Mouse (Mus musculus): ENCODE results near the gene Plppr5.

Gene Plppr5

DNA sequence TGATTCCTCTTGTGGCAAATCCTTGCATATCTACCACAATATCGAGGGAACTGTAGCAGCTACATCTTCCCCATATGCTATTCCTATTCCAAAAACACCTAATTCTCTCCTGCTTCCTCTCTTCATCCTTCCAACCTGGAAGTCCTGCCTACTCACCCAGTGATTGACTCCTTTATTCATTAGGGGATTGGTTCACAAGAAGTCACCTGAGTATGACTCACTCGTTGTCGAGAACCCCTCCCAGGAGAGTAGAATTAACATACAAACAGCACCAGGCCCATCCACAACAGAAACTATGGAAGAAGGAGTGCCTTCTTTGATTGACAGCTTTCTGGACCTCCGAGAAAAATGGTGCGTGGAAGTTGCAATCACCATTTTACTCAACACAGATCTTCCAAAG is 121.7 kb downstream of the Plppr5 start:
- DNase-seq (ENCODE audit: low read depth) = no peak

DNA sequence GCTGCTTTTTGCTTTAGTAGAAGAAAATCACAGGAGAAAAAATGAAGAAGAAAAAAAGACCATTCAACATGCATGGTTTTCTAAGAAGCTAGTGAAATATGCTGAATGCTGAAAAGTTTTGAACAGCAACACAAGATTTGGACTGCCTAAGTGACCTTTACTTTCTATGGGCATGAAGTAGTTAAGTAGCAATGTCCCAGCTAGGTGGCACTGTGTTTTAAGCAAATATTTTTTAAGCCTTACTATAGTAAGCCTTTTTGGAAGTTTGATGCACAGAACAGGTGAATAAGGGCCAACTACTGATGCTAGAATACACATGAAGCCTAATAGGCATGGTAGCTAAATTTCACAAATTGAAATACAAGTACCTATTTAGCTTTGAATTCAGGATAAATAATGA is 134.2 kb downstream of the Plppr5 start:
- DNase-seq (ENCODE audit: low read depth) = peak; percentile 2

DNA sequence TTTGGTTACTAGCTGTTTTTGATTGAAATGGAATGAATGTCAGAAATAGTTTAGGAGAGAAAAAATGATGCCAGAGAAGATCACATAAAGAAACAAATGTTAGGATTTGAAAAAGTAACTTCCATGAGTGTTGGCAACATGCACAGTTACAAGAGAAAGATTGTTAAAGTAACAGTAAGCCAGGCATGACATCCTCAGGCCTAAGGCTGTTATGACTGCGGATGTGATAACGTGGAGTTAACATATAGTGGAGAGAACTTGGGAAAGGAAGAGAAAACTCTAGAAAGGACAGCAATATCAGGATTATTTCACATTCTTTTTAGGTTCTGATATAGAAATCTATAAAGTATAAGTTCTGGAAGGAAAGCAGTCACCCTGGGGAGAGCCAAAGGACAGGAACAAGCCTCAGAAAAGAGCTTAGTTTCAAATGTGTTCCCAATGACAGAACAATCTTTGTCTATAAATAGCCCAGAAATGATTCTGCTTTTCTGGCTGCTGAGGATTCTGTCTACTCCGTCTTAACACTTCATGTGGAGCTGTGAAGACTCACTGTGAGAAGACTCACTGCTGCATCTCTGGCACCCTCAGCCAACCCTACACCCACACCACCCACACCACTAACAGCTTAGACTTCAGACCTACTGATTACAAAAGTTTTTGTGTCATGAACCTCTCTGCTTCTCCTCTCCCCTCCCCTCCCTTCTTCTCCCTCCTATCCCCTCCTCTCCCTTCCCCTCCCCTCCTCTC is 142.1 kb downstream of the Plppr5 start:
- DNase-seq (ENCODE audit: low read depth) = no peak

DNA sequence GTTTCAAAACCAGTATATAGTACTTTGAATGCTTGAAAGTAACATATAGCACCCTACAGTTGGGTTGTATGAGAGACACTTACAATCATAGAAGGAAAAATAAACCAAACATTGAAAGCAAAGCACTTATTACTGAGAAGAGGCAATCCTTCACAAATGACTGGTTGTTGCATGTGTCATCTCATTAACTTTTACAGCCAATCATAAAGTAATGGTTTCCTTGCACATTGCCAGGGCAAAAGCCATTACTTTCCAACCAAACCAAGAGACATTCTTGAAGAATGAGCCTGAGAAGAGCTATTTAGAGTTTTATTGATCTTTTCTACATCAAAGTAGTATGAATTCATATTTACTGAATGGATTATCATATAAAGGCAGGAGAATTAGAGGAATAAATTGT is 148.8 kb downstream of the Plppr5 start:
- DNase-seq (ENCODE audit: low read depth) = no peak

DNA sequence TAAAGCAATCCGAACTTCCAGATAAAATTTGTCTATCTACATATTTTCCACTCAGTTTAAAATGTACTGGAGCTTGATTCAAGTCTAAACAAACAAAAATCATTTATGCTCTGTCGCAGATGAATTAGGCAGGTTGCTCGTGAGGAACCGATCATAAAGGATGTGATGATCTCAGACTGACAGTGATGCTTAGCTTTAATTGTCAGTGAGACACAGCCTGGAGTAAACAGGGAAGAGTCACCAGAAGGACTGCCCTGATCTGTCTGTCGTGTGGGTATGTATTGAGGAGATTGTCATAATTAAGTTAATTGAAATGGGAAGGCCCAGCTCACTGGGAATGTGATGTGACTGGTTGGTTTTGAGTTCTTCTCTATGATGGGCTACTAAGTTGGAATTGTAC is 149.9 kb downstream of the Plppr5 start:
- DNase-seq (ENCODE audit: low read depth) = no peak

DNA sequence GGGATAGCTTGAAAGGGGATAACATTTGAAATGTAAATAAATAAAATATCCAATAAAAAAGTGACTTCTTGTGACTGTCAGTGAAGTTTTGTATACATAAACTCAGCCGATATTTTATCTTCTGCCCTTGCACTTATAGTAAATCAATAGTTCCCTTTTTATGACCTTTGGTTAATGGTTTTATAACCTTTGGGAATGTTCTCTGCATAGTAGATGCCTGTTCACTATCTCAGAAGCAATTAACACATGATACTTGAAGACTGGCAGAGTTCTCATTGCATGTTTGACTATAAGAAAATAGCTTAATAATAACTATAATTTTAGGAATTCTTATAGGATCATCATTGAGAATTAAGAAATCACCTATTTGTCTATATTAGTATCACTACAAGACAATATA is 150.9 kb downstream of the Plppr5 start:
- DNase-seq (ENCODE audit: low read depth) = no peak

DNA sequence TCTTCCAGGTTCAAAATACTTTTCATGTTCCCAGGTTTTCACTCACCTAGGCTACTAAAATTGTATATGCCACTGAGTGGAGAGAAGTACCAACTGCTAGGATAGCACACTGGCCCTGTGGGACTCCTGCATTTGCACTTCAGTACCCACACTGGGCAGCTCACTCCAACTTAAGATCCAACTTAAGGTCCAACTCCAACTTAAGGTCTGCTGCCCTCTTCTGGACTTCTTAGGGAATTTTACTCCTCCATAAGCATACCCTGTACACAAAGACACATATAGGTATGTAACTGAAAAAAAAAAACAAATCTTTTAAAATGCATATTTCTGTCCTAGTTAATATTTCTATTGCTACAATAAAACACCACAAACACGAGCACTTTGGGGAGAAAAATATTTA is 153.5 kb downstream of the Plppr5 start:
- no peak for DNase-seq (ENCODE audit: low read depth)

DNA sequence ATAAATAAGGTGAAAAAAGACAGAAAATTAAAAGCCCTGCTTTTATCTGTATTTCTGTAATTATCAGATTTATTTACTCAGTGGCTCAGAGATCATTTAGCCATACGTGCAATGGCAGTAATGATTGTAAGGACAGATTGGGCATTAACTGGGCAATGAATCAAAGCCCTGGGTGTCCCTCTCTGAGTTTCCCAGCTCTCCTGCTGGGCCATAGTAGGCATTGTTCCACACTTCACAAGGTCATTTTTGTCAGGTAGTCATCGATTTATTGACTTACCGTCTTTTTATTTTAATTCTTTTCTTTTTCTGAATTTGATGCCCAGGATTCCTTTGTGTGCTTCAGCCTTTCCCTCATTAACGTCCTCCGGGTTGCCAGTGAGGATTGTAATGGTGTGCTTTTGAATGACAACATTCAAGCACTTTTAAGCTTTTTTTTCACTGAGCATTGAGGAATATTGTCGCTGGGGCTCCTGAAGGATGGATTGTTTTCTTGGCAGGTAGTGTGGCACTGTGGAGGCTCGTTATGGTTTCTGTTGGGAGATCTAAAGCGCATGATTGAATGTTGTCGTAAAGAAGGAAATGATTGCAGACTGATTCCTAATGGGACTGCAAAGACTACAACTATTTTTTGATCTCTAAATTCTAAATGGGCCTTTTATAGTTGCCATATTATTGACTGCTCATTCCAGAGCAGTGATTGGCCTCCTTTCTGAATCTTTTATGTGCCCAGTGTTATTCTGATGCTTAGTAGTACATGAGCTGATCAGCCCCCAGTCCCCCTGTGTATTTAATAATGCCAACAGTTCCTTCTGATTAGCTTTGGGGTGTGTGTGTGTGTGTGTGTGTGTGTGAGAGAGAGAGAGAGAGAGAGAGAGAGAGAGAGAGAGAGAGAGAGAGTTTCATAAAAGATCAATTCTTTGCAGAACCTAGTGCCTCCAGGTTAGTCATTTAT is 154.8 kb downstream of the Plppr5 start:
- DNase-seq (ENCODE audit: low read depth) = no peak

DNA sequence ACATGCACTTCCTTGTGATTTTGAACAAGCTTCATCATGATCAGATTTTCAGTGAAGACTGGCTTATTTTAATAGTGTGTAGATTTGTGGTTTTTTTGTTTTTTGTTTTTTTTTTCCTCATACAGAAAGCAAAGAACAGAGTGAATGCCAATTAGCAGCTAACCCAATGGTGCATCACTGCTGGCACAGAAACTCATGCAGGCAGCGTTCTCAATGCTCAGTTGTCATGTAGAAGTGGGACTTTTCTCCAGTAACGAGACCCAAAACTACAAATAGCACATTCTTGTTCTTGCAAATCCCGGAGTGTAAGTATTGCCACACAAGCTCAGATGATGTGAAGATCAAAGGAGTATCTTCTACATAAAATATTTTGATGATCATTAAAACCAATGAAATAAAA is 156.9 kb downstream of the Plppr5 start:
- DNase-seq (ENCODE audit: low read depth) = no peak

DNA sequence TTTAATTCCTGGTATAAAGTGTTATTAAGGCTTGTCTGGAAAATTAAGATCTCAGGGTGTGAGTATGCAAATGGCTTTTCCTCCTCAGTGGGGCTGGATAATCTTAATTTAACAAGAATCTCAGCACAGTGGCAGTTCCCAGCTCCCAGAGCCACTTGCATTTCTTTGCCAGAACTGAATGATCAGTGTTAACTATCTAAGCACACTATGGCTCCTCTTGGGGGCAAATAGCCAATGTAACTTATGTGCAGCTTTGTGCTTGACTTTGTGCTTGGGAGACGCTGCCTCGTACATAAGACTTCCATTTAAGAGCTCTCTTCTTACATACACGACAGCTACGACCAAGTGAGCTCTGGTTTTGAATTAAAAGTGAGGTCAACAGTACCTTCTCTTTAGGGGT is 158.0 kb downstream of the Plppr5 start:
- no peak for DNase-seq (ENCODE audit: low read depth)
